Mouse (Mus musculus): ENCODE data around the gene Edn1. TPM values are rescaled to one million over a fixed set of nuclear protein-coding genes. Genes with fewer than 3 reads are reported as not detected.

Edn1 gene
- total RNA-seq, 2 experiments from 2014 or later = 2.6 to 3.3 TPM

- Histone ChIP-seq H3K4me3 (no peak overlapping the region), H3K27ac (no peak overlapping the region)
- TF ChIP-seq CTCF (IDR thresholded peaks at IDR 0.05) = no peak
- intact Hi-C loops (cut with DNase I) = no loop called here
- DNase-seq (ENCODE audit: extremely low spot score in 1 of 2, low spot score in 2 of 2) = no peak
These were observed 2.5 kb upstream of the Edn1 start for GRCm38 (mm10) chr13:42298766-42299165.

- DNase-seq (ENCODE audit: extremely low spot score in 1 of 2, low spot score in 2 of 2) = peak; percentile 64 to 79
- H3K4me3 ChIP-seq = peak overlapping the region; percentile 43; the same call in 1 of the 2 replicates
- H3K27ac ChIP-seq = no peak overlapping the region
- peak; percentile 73 for TF ChIP-seq CTCF (IDR thresholded peaks at IDR 0.05)
- intact Hi-C loops (cut with DNase I) = loop anchor here (2.0 to 10.0 kb wide), 5 partner anchors 56 to 494 kb away; partner anchors contain the start of gene Hivep1
These were observed 709 bp upstream of the Edn1 start for GRCm38 (mm10) chr13:42300567-42300966.

- no peak overlapping the region; the same call in 1 of the 2 replicates for H3K27ac ChIP-seq
- H3K4me3 ChIP-seq = peak overlapping the region; percentile 43
- no peak for DNase-seq (ENCODE audit: extremely low spot score in 1 of 2, low spot score in 2 of 2)
- TF ChIP-seq CTCF (IDR thresholded peaks at IDR 0.05) = peak; percentile 37
- intact Hi-C loops (cut with DNase I) = loop anchor here (1.0 to 10.0 kb wide), 7 partner anchors 57 to 593 kb away; partner anchors contain the start of gene Hivep1
These were observed 935 bp downstream of the Edn1 start for GRCm38 (mm10) chr13:42301961-42302861.

- TF ChIP-seq CTCF (IDR thresholded peaks at IDR 0.05) = peak; percentile 29
- DNase-seq (ENCODE audit: extremely low spot score in 1 of 2, low spot score in 2 of 2) = no peak
- H3K4me3 ChIP-seq = peak overlapping the region; percentile 26
- no peak overlapping the region for H3K27ac ChIP-seq
- intact Hi-C loops (cut with DNase I) = loop anchor here (2.0 to 10.0 kb wide), 4 partner anchors 99 to 491 kb away; no protein-coding TSS in a partner anchor
These were observed 2.1 kb downstream of the Edn1 start for GRCm38 (mm10) chr13:42303180-42303929.

GRCm38 (mm10) chr13:42304139-42304538 is 2.9 kb downstream of the Edn1 start:
- no peak for DNase-seq (ENCODE audit: extremely low spot score in 1 of 2, low spot score in 2 of 2)
- Histone ChIP-seq H3K27ac (no peak overlapping the region), H3K4me3 (peak overlapping the region; percentile 26; the same call in 1 of the 2 replicates)
- TF ChIP-seq CTCF (IDR thresholded peaks at IDR 0.05) = no peak
- intact Hi-C loops (cut with DNase I) = loop anchor here (5.0 to 10.0 kb wide), 3 partner anchors 98 to 491 kb away; no protein-coding TSS in a partner anchor

- DNase-seq (ENCODE audit: extremely low spot score in 1 of 2, low spot score in 2 of 2) = no peak
- TF ChIP-seq CTCF (IDR thresholded peaks at IDR 0.05) = no peak
- Histone ChIP-seq H3K27ac (no peak overlapping the region), H3K4me3 (no peak overlapping the region)
- intact Hi-C loops (cut with DNase I) = loop anchor here (10.0 kb wide), 1 partner anchor 488 kb away; no protein-coding TSS in a partner anchor
These were observed 5.9 kb downstream of the Edn1 start for GRCm38 (mm10) chr13:42306870-42307800.

GRCm38 (mm10) chr13:42308368-42309103 is 7.3 kb downstream of the Edn1 start:
- no peak for DNase-seq (ENCODE audit: extremely low spot score in 1 of 2, low spot score in 2 of 2)
- TF ChIP-seq CTCF (IDR thresholded peaks at IDR 0.05) = no peak
- Histone ChIP-seq H3K27ac (no peak overlapping the region), H3K4me3 (no peak overlapping the region)
- intact Hi-C loops (cut with DNase I) = loop anchor here (10.0 kb wide), 1 partner anchor 486 kb away; no protein-coding TSS in a partner anchor

- no peak for TF ChIP-seq CTCF (IDR thresholded peaks at IDR 0.05)
- DNase-seq (ENCODE audit: extremely low spot score in 1 of 2, low spot score in 2 of 2) = no peak
- no peak overlapping the region for H3K27ac ChIP-seq
- intact Hi-C loops (cut with DNase I) = loop anchor here (10.0 kb wide), 1 partner anchor 485 kb away; no protein-coding TSS in a partner anchor
- H3K4me3 ChIP-seq = no peak overlapping the region
These were observed 8.5 kb downstream of the Edn1 start for GRCm38 (mm10) chr13:42309804-42310203.

- intact Hi-C loops (cut with DNase I) = no loop called here
- Histone ChIP-seq H3K27ac (no peak overlapping the region), H3K4me3 (no peak overlapping the region)
- no peak for TF ChIP-seq CTCF (IDR thresholded peaks at IDR 0.05)
- no peak for DNase-seq (ENCODE audit: extremely low spot score in 1 of 2, low spot score in 2 of 2)
These were observed 14.4 kb downstream of the Edn1 start for GRCm38 (mm10) chr13:42315628-42316027.

GRCm38 (mm10) chr13:42317808-42318207 is 16.5 kb downstream of the Edn1 start:
- Histone ChIP-seq H3K27ac (no peak overlapping the region), H3K4me3 (no peak overlapping the region)
- no peak for DNase-seq (ENCODE audit: extremely low spot score in 1 of 2, low spot score in 2 of 2)
- intact Hi-C loops (cut with DNase I) = no loop called here
- TF ChIP-seq CTCF (IDR thresholded peaks at IDR 0.05) = no peak
